Mouse (Mus musculus) erythroblast, embryonic 14.5 days (primary cell): ENCODE measurements around the gene Ifi44.

Experiments
- GATA1 ChIP-seq: IDR thresholded peaks from 2 replicates; pipeline ENCODE4 v1.6.1; 2012; ENCODE audit warnings: low read length, inconsistent platforms, mixed read lengths
- TAL1 ChIP-seq: IDR thresholded peaks from 3 replicates; pipeline ENCODE4 v1.6.1; 2012; ENCODE audit warnings: low read length, inconsistent platforms, mixed read lengths

- TF ChIP-seq TAL1 = no peak
- no peak for TF ChIP-seq GATA1
These were observed 21.3 kb upstream of the Ifi44 start for GRCm38 (mm10) chr3:151771074-151771473.
